Mouse (Mus musculus): ENCODE results near the gene Rusc2.

Rusc2 gene

GRCm38 (mm10) chr4:43381408-43382154, at the start of gene Rusc2:
Rusc2 (plus strand) TSS chr4:43381979.
- peak; percentile 38 to 56 for DNase-seq

GRCm38 (mm10) chr4:43334771-43335170, 47.0 kb upstream of the Rusc2 start:
- no peak for DNase-seq

- DNase-seq = no peak
Observed at GRCm38 (mm10) chr4:43336176-43336575, 45.6 kb upstream of the Rusc2 start.

GRCm38 (mm10) chr4:43340096-43340804, 41.5 kb upstream of the Rusc2 start:
- DNase-seq = no peak

GRCm38 (mm10) chr4:43341276-43341891, 40.4 kb upstream of the Rusc2 start:
- DNase-seq = no peak

GRCm38 (mm10) chr4:43342443-43342842, 39.3 kb upstream of the Rusc2 start:
- DNase-seq = no peak

GRCm38 (mm10) chr4:43344932-43345331, 36.8 kb upstream of the Rusc2 start:
- no peak for DNase-seq

GRCm38 (mm10) chr4:43349206-43349605, 32.6 kb upstream of the Rusc2 start:
- no peak for DNase-seq

- no peak for DNase-seq
Observed at GRCm38 (mm10) chr4:43350038-43350560, 31.7 kb upstream of the Rusc2 start.

GRCm38 (mm10) chr4:43353662-43354061, 28.1 kb upstream of the Rusc2 start:
- no peak for DNase-seq

GRCm38 (mm10) chr4:43364914-43365560, 16.7 kb upstream of the Rusc2 start:
- DNase-seq = no peak

GRCm38 (mm10) chr4:43367295-43367694, 14.5 kb upstream of the Rusc2 start:
- DNase-seq = no peak

- DNase-seq = no peak
Observed at GRCm38 (mm10) chr4:43367787-43368186, 14.0 kb upstream of the Rusc2 start.

- DNase-seq = no peak
Observed at GRCm38 (mm10) chr4:43371406-43371805, 10.4 kb upstream of the Rusc2 start.

GRCm38 (mm10) chr4:43372155-43372554, 9.6 kb upstream of the Rusc2 start:
- DNase-seq = no peak

- DNase-seq = no peak
Observed at GRCm38 (mm10) chr4:43374266-43374665, 7.5 kb upstream of the Rusc2 start.

GRCm38 (mm10) chr4:43379601-43380000, 2.2 kb upstream of the Rusc2 start:
- DNase-seq = no peak

- no peak for DNase-seq
Observed at GRCm38 (mm10) chr4:43380951-43381350, 828 bp upstream of the Rusc2 start.

GRCm38 (mm10) chr4:43382155-43383020, 609 bp downstream of the Rusc2 start:
- no peak for DNase-seq

GRCm38 (mm10) chr4:43383246-43384082, 1.7 kb downstream of the Rusc2 start:
- DNase-seq = no peak

- DNase-seq = no peak
Observed at GRCm38 (mm10) chr4:43384083-43384460, 2.3 kb downstream of the Rusc2 start.
